Mouse (Mus musculus): Measurements from ENCODE around the gene Cd5.

Cd5 gene

GRCm38 (mm10) chr19:10742565-10742964 is 3.8 kb upstream of the Cd5 start:
- no peaks in the 10 kb centered on the region for H3K36me3 ChIP-seq (ENCODE audit: insufficient read depth, low read length)
- peaks cover 13% of the 10 kb centered on the region for H3K4me1 ChIP-seq (replicated peaks; ENCODE audit: low read depth, low read length)
- H3K4me3 ChIP-seq (replicated peaks; ENCODE audit: low read length): no peak overlapping the region
- no peaks in the 10 kb centered on the region for H3K9me3 ChIP-seq (ENCODE audit: low read length)
- TF ChIP-seq NANOG (IDR thresholded peaks at IDR 0.05; ENCODE audit: borderline replicate concordance, low read length): no peak
- no peak for TF ChIP-seq POU5F1 (IDR thresholded peaks at IDR 0.05; ENCODE audit: borderline replicate concordance, low read length)
- TF ChIP-seq CTCF (conservative IDR thresholded peaks at IDR 0.05; ENCODE audit: low read length): no peak
- peaks cover 30% of the 10 kb centered on the region for H3K27me3 ChIP-seq (ENCODE audit: insufficient read depth, low read length)

GRCm38 (mm10) chr19:10742145-10742544 is 3.3 kb upstream of the Cd5 start:
- Histone ChIP-seq H3K4me1 (replicated peaks; ENCODE audit: low read depth, low read length) (peaks cover 13% of the 10 kb centered on the region), H3K4me3 (replicated peaks; ENCODE audit: low read length) (no peak overlapping the region), H3K36me3 (ENCODE audit: insufficient read depth, low read length) (no peaks in the 10 kb centered on the region), H3K27me3 (ENCODE audit: insufficient read depth, low read length) (peaks cover 28% of the 10 kb centered on the region), H3K9me3 (ENCODE audit: low read length) (no peaks in the 10 kb centered on the region)
- TF ChIP-seq CTCF (conservative IDR thresholded peaks at IDR 0.05; ENCODE audit: low read length): no peak
- TF ChIP-seq POU5F1 (IDR thresholded peaks at IDR 0.05; ENCODE audit: borderline replicate concordance, low read length): no peak
- TF ChIP-seq NANOG (IDR thresholded peaks at IDR 0.05; ENCODE audit: borderline replicate concordance, low read length): no peak

GRCm38 (mm10) chr19:10740641-10741440 is 2.0 kb upstream of the Cd5 start:
- TF ChIP-seq POU5F1 (IDR thresholded peaks at IDR 0.05; ENCODE audit: borderline replicate concordance, low read length) (no peak), CTCF (conservative IDR thresholded peaks at IDR 0.05; ENCODE audit: low read length) (no peak; the same call in 1 of the 2 replicates), NANOG (IDR thresholded peaks at IDR 0.05; ENCODE audit: borderline replicate concordance, low read length) (no peak)
- peaks cover 13% of the 10 kb centered on the region for H3K4me1 ChIP-seq (replicated peaks; ENCODE audit: low read depth, low read length)
- H3K36me3 ChIP-seq (ENCODE audit: insufficient read depth, low read length): no peaks in the 10 kb centered on the region
- H3K9me3 ChIP-seq (ENCODE audit: low read length): no peaks in the 10 kb centered on the region
- 0 out of 2 replicates have a peak overlapping the region, but pooled peaks have one; percentile 26 for H3K4me3 ChIP-seq (replicated peaks; ENCODE audit: low read length)
- H3K27me3 ChIP-seq (ENCODE audit: insufficient read depth, low read length): peaks cover 29% of the 10 kb centered on the region

- no peak overlapping the region for H3K4me3 ChIP-seq (replicated peaks; ENCODE audit: low read length)
- H3K9me3 ChIP-seq (ENCODE audit: low read length): no peaks in the 10 kb centered on the region
- H3K27me3 ChIP-seq (ENCODE audit: insufficient read depth, low read length): peaks cover 37% of the 10 kb centered on the region
- peaks cover 13% of the 10 kb centered on the region for H3K4me1 ChIP-seq (replicated peaks; ENCODE audit: low read depth, low read length)
- no peaks in the 10 kb centered on the region for H3K36me3 ChIP-seq (ENCODE audit: insufficient read depth, low read length)
- TF ChIP-seq NANOG (IDR thresholded peaks at IDR 0.05; ENCODE audit: borderline replicate concordance, low read length): no peak
- TF ChIP-seq CTCF (conservative IDR thresholded peaks at IDR 0.05; ENCODE audit: low read length): no peak
- TF ChIP-seq POU5F1 (IDR thresholded peaks at IDR 0.05; ENCODE audit: borderline replicate concordance, low read length): no peak
Observed at GRCm38 (mm10) chr19:10739916-10740315, 1.1 kb upstream of the Cd5 start.

- Histone ChIP-seq H3K9me3 (ENCODE audit: low read length) (no peaks in the 10 kb centered on the region), H3K4me1 (replicated peaks; ENCODE audit: low read depth, low read length) (peaks cover 13% of the 10 kb centered on the region), H3K36me3 (ENCODE audit: insufficient read depth, low read length) (no peaks in the 10 kb centered on the region), H3K27me3 (ENCODE audit: insufficient read depth, low read length) (peaks cover 43% of the 10 kb centered on the region), H3K4me3 (replicated peaks; ENCODE audit: low read length) (no peak overlapping the region)
- TF ChIP-seq NANOG (IDR thresholded peaks at IDR 0.05; ENCODE audit: borderline replicate concordance, low read length) (no peak), POU5F1 (IDR thresholded peaks at IDR 0.05; ENCODE audit: borderline replicate concordance, low read length) (no peak), CTCF (conservative IDR thresholded peaks at IDR 0.05; ENCODE audit: low read length) (no peak)
Observed at GRCm38 (mm10) chr19:10738038-10738437, 764 bp downstream of the Cd5 start.

GRCm38 (mm10) chr19:10735861-10736260 is 2.9 kb downstream of the Cd5 start:
- TF ChIP-seq POU5F1 (IDR thresholded peaks at IDR 0.05; ENCODE audit: borderline replicate concordance, low read length) (no peak), NANOG (IDR thresholded peaks at IDR 0.05; ENCODE audit: borderline replicate concordance, low read length) (no peak)
- H3K9me3 ChIP-seq (ENCODE audit: low read length): no peaks in the 10 kb centered on the region
- peaks cover 6% of the 10 kb centered on the region for H3K4me1 ChIP-seq (replicated peaks; ENCODE audit: low read depth, low read length)
- peaks cover 33% of the 10 kb centered on the region for H3K27me3 ChIP-seq (ENCODE audit: insufficient read depth, low read length)
- H3K4me3 ChIP-seq (replicated peaks; ENCODE audit: low read length): no peak overlapping the region
- H3K36me3 ChIP-seq (ENCODE audit: insufficient read depth, low read length): no peaks in the 10 kb centered on the region

GRCm38 (mm10) chr19:10735061-10735460 is 3.7 kb downstream of the Cd5 start:
- Histone ChIP-seq H3K4me3 (replicated peaks; ENCODE audit: low read length) (no peak overlapping the region), H3K36me3 (ENCODE audit: insufficient read depth, low read length) (no peaks in the 10 kb centered on the region), H3K9me3 (ENCODE audit: low read length) (no peaks in the 10 kb centered on the region), H3K27me3 (ENCODE audit: insufficient read depth, low read length) (peaks cover 33% of the 10 kb centered on the region), H3K4me1 (replicated peaks; ENCODE audit: low read depth, low read length) (no peaks in the 10 kb centered on the region)
- TF ChIP-seq CTCF (conservative IDR thresholded peaks at IDR 0.05; ENCODE audit: low read length) (no peak), NANOG (IDR thresholded peaks at IDR 0.05; ENCODE audit: borderline replicate concordance, low read length) (no peak), POU5F1 (IDR thresholded peaks at IDR 0.05; ENCODE audit: borderline replicate concordance, low read length) (no peak)

- Histone ChIP-seq H3K9me3 (ENCODE audit: low read length) (no peaks in the 10 kb centered on the region), H3K4me1 (replicated peaks; ENCODE audit: low read depth, low read length) (no peaks in the 10 kb centered on the region), H3K27me3 (ENCODE audit: insufficient read depth, low read length) (peaks cover 33% of the 10 kb centered on the region), H3K36me3 (ENCODE audit: insufficient read depth, low read length) (no peaks in the 10 kb centered on the region), H3K4me3 (replicated peaks; ENCODE audit: low read length) (no peak overlapping the region)
- TF ChIP-seq CTCF (conservative IDR thresholded peaks at IDR 0.05; ENCODE audit: low read length) (no peak), POU5F1 (IDR thresholded peaks at IDR 0.05; ENCODE audit: borderline replicate concordance, low read length) (no peak)
Observed at GRCm38 (mm10) chr19:10734554-10734953, 4.2 kb downstream of the Cd5 start.

All from E14TG2a.4 (cell line).